Mouse (Mus musculus) MEL (cell line): ENCODE measurements at regions not wholly inside any gene's neighbourhood (a gene's known extent, or its start where the extent isn't known, plus 50 kb on each side); places are given as distances from the start of the nearest gene placed in this dataset.

Experiments
- DNase-seq: peaks from one replicate; pipeline ENCODE4 v3.0.0; 2011; ENCODE audit warnings: low read depth, low spot score
- H3K27ac ChIP-seq: 2 replicates; pipeline ENCODE4 v1.5.1; 2012; ENCODE audit warnings: low read depth, mild to moderate bottlenecking, control low read depth, low read length, moderate library complexity; ENCODE audit not compliant: control insufficient read depth
- H3K27me3 ChIP-seq, 2 experiments: fragments of 150-350 bp in 1 of 2; sonication (generic) in 1 of 2; 2 replicates each; pipeline ENCODE4 v1.6.1; 2012; ENCODE audit warnings: low read length in 2 of 2, mild to moderate bottlenecking in 2 of 2, improper control_type of control experiment in 1 of 2, moderate library complexity in 1 of 2; ENCODE audit not compliant: insufficient read depth in 2 of 2, control insufficient read depth in 1 of 2
- H3K36me3 ChIP-seq, 2 experiments: 2 replicates each; pipeline ENCODE4 v1.6.1; 2012 to 2014; ENCODE audit warnings: low read length in 2 of 2, improper control_type of control experiment in 1 of 2, inconsistent platforms in 1 of 2, mild to moderate bottlenecking in 1 of 2; ENCODE audit not compliant: insufficient read depth in 2 of 2, control insufficient read depth in 1 of 2
- H3K4me1 ChIP-seq, 2 experiments: fragments of 150-350 bp in 1 of 2; sonication (generic) in 1 of 2; 2 replicates each; pipeline ENCODE4 v1.6.1; 2012; ENCODE audit warnings: low read length in 2 of 2, improper control_type of control experiment in 1 of 2, mild to moderate bottlenecking in 1 of 2; ENCODE audit not compliant: insufficient read depth in 2 of 2, control insufficient read depth in 1 of 2
- H3K4me3 ChIP-seq, 2 experiments: fragments of 150-350 bp in 1 of 2; sonication (generic) in 1 of 2; 2 replicates each; pipeline ENCODE4 v1.5.1; 2012; ENCODE audit warnings: low read depth in 2 of 2, low read length in 2 of 2, mild to moderate bottlenecking in 2 of 2, moderate library complexity in 2 of 2, control low read depth in 1 of 2, improper control_type of control experiment in 1 of 2; ENCODE audit not compliant: control insufficient read depth in 1 of 2, insufficient read depth in 1 of 2
- H3K79me2 ChIP-seq: 2 replicates; pipeline ENCODE4 v1.6.1; 2012; ENCODE audit warnings: mild to moderate bottlenecking, low read length, moderate library complexity; ENCODE audit not compliant: control insufficient read depth, poor library complexity, insufficient read depth
- H3K9ac ChIP-seq: 2 replicates; pipeline ENCODE4 v1.6.1; 2012; ENCODE audit warnings: low read depth, mild to moderate bottlenecking, control low read depth, low read length, moderate library complexity; ENCODE audit not compliant: control insufficient read depth, poor library complexity, severe bottlenecking
- H3K9me3 ChIP-seq: fragments of 150-350 bp; sonication (generic); replicated peaks from 2 replicates; pipeline ENCODE4 v1.6.1; 2012; ENCODE audit warnings: mild to moderate bottlenecking, low read length, improper control_type of control experiment, moderate library complexity; ENCODE audit not compliant: insufficient read depth
- BHLHE40 ChIP-seq: IDR thresholded peaks from 2 replicates; pipeline ENCODE4 v1.6.1; 2012; ENCODE audit warnings: low read depth, mild to moderate bottlenecking, inconsistent platforms, low read length, improper control_type of control experiment, borderline replicate concordance
- CHD2 ChIP-seq: IDR thresholded peaks from 2 replicates; pipeline ENCODE4 v1.6.1; 2011; ENCODE audit warnings: low read length, improper control_type of control experiment
- CTCF ChIP-seq, 3 experiments: IDR thresholded peaks in 2 of 3; conservative IDR thresholded peaks in 1 of 3; 2 replicates each; pipeline ENCODE4 v1.5.1; 2011 to 2012; ENCODE audit warnings: low read length in 3 of 3, low read depth in 2 of 3, mild to moderate bottlenecking in 2 of 3, improper control_type of control experiment in 1 of 3, inconsistent platforms in 1 of 3, mixed read lengths in 1 of 3, moderate library complexity in 1 of 3; ENCODE audit not compliant: control insufficient read depth in 1 of 3, insufficient read depth in 1 of 3, poor library complexity in 1 of 3, severe bottlenecking in 1 of 3
- E2F4 ChIP-seq: IDR thresholded peaks from 2 replicates; pipeline ENCODE4 v1.6.1; 2011; ENCODE audit warnings: low read depth, low read length, improper control_type of control experiment, borderline replicate concordance
- EP300 ChIP-seq, 2 experiments: IDR thresholded peaks; 2 replicates each; pipeline ENCODE4 v1.6.1; 2011; ENCODE audit warnings: improper control_type of control experiment in 2 of 2, low read length in 2 of 2, low read depth in 1 of 2, mild to moderate bottlenecking in 1 of 2
- GATA1 ChIP-seq: IDR thresholded peaks from 2 replicates; pipeline ENCODE4 v1.6.1; 2011; ENCODE audit warnings: low read depth, low read length, improper control_type of control experiment
- HCFC1 ChIP-seq: IDR thresholded peaks from 2 replicates; pipeline ENCODE4 v1.6.1; 2012; ENCODE audit warnings: low read depth, mild to moderate bottlenecking, inconsistent platforms, low read length, improper control_type of control experiment, moderate library complexity
- MAZ ChIP-seq: IDR thresholded peaks from 2 replicates; pipeline ENCODE4 v1.6.1; 2012; ENCODE audit warnings: low read depth, mild to moderate bottlenecking, inconsistent platforms, low read length, improper control_type of control experiment
- MEF2A ChIP-seq: IDR thresholded peaks from 2 replicates; pipeline ENCODE4 v1.6.1; 2014; ENCODE audit warnings: low read depth, mild to moderate bottlenecking, inconsistent platforms, low read length, improper control_type of control experiment; ENCODE audit not compliant: poor library complexity, insufficient replicate concordance, severe bottlenecking; ENCODE audit errors: extremely low read depth
- MYC ChIP-seq: IDR thresholded peaks from 2 replicates; pipeline ENCODE4 v1.6.1; 2011; ENCODE audit warnings: low read depth, mild to moderate bottlenecking, low read length, improper control_type of control experiment, moderate library complexity
- NRF1 ChIP-seq: IDR thresholded peaks from 2 replicates; pipeline ENCODE4 v1.6.1; 2014; ENCODE audit warnings: low read depth, mild to moderate bottlenecking, inconsistent platforms, low read length, improper control_type of control experiment, moderate library complexity; ENCODE audit not compliant: poor library complexity, insufficient read depth, severe bottlenecking
- POLR2A ChIP-seq, 2 experiments: IDR thresholded peaks; 2 replicates each; pipeline ENCODE4 v1.6.1; 2011 to 2012; ENCODE audit warnings: low read length in 2 of 2, mild to moderate bottlenecking in 2 of 2, control low read depth in 1 of 2, improper control_type of control experiment in 1 of 2, low read depth in 1 of 2, moderate library complexity in 1 of 2; ENCODE audit not compliant: control insufficient read depth in 1 of 2, insufficient read depth in 1 of 2, poor library complexity in 1 of 2
- POLR2AphosphoS5 ChIP-seq: IDR thresholded peaks from 2 replicates; pipeline ENCODE4 v1.6.1; 2012; ENCODE audit warnings: low read depth, borderline replicate concordance, mild to moderate bottlenecking, inconsistent platforms, low read length, moderate library complexity, mixed read lengths
- RAD21 ChIP-seq: IDR thresholded peaks from 2 replicates; pipeline ENCODE4 v1.6.1; 2011; ENCODE audit warnings: mild to moderate bottlenecking, low read depth, low read length, improper control_type of control experiment
- RCOR1 ChIP-seq: IDR thresholded peaks from 2 replicates; pipeline ENCODE4 v1.6.1; 2012; ENCODE audit warnings: low read depth, mild to moderate bottlenecking, inconsistent platforms, low read length, improper control_type of control experiment
- SMC3 ChIP-seq: IDR thresholded peaks from 2 replicates; pipeline ENCODE4 v1.6.1; 2011; ENCODE audit warnings: low read depth, low read length, improper control_type of control experiment
- TBP ChIP-seq: IDR thresholded peaks from 2 replicates; pipeline ENCODE4 v1.8.0; 2011; ENCODE audit warnings: low read depth, low read length, improper control_type of control experiment
- TCF12 ChIP-seq: IDR thresholded peaks from 2 replicates; pipeline ENCODE4 v1.6.1; 2014; ENCODE audit warnings: low read depth, mild to moderate bottlenecking, inconsistent platforms, low read length, improper control_type of control experiment, moderate library complexity
- UBTF ChIP-seq: IDR thresholded peaks from 2 replicates; pipeline ENCODE4 v1.6.1; 2012; ENCODE audit warnings: low read depth, mild to moderate bottlenecking, inconsistent platforms, low read length, improper control_type of control experiment, moderate library complexity, borderline replicate concordance; ENCODE audit not compliant: insufficient read depth
- USF1 ChIP-seq: IDR thresholded peaks from 2 replicates; pipeline ENCODE4 v1.6.1; 2014; ENCODE audit warnings: low read depth, mild to moderate bottlenecking, inconsistent platforms, low read length, improper control_type of control experiment, moderate library complexity
- USF2 ChIP-seq, 2 experiments: IDR thresholded peaks; 2 replicates each; pipeline ENCODE4 v1.6.1; 2011 to 2012; ENCODE audit warnings: improper control_type of control experiment in 2 of 2, low read length in 2 of 2, borderline replicate concordance in 1 of 2, inconsistent platforms in 1 of 2, low read depth in 1 of 2, mild to moderate bottlenecking in 1 of 2; ENCODE audit not compliant: insufficient read depth in 1 of 2
- ZKSCAN1 ChIP-seq: IDR thresholded peaks from 2 replicates; pipeline ENCODE4 v1.6.1; 2012; ENCODE audit warnings: low read depth, mild to moderate bottlenecking, inconsistent platforms, low read length, improper control_type of control experiment, moderate library complexity
- ZNF384 ChIP-seq: IDR thresholded peaks from 2 replicates; pipeline ENCODE4 v1.6.1; 2012; ENCODE audit warnings: low read depth, mild to moderate bottlenecking, inconsistent platforms, low read length, improper control_type of control experiment

- Histone ChIP-seq H3K79me2 (no peaks in the 10 kb centered on the region), H3K27me3 (no peaks in the 10 kb centered on the region)
- DNase-seq, result no peak
Measured at GRCm38 (mm10) chr4:52284909-52285308, 154.1 kb upstream of the Smc2 start.

GRCm38 (mm10) chr4:52293676-52294075 lies 145.4 kb upstream of the Smc2 start:
- Histone ChIP-seq H3K9me3 (no peaks in the 10 kb centered on the region), H3K79me2 (no peaks in the 10 kb centered on the region), H3K36me3 (no peaks in the 10 kb centered on the region), H3K9ac (no peak overlapping the region), H3K27ac (no peak overlapping the region), H3K27me3 (no peaks in the 10 kb centered on the region), H3K4me3 (no peak overlapping the region), H3K4me1 (no peaks in the 10 kb centered on the region)
- no peak for DNase-seq
- TF ChIP-seq ZNF384 (no peak), SMC3 (no peak), MAZ (no peak), EP300 (IDR thresholded peaks at IDR 0.05; ENCODE audit: low read depth in 1 of 2, low read length in 2 of 2) (no peak), RAD21 (no peak), GATA1 (no peak), RCOR1 (no peak), HCFC1 (no peak), MYC (no peak), MEF2A (no peak), TBP (no peak), E2F4 (no peak), ZKSCAN1 (no peak), POLR2AphosphoS5 (no peak), CTCF (IDR thresholded peaks at IDR 0.05 in 2 of 3, conservative IDR thresholded peaks at IDR 0.05 in 1 of 3; ENCODE audit: control insufficient read depth in 1 of 3, insufficient read depth in 1 of 3, low read depth in 2 of 3, low read length in 3 of 3, poor library complexity in 1 of 3, severe bottlenecking in 1 of 3) (no peak), TCF12 (no peak), UBTF (no peak), NRF1 (no peak)

More at GRCm38 (mm10) chr4:52284909-52285308, 154.1 kb upstream of the Smc2 start:
- no peaks in the 10 kb centered on the region for H3K36me3 ChIP-seq
- H3K27ac ChIP-seq, result no peak overlapping the region
- H3K9ac ChIP-seq, result no peak overlapping the region
- no peaks in the 10 kb centered on the region for H3K4me1 ChIP-seq
- no peak overlapping the region for H3K4me3 ChIP-seq
- TF ChIP-seq USF1, result no peak
- no peak for TF ChIP-seq POLR2AphosphoS5
- TF ChIP-seq UBTF, result no peak
- no peak for TF ChIP-seq BHLHE40
- TF ChIP-seq ZKSCAN1, result no peak
- no peak for TF ChIP-seq HCFC1
- no peak for TF ChIP-seq MAZ
- no peak for TF ChIP-seq TBP
- TF ChIP-seq CTCF (IDR thresholded peaks at IDR 0.05 in 2 of 3, conservative IDR thresholded peaks at IDR 0.05 in 1 of 3; ENCODE audit: control insufficient read depth in 1 of 3, insufficient read depth in 1 of 3, low read depth in 2 of 3, low read length in 3 of 3, poor library complexity in 1 of 3, severe bottlenecking in 1 of 3), result no peak
- no peak for TF ChIP-seq TCF12
- TF ChIP-seq POLR2A (IDR thresholded peaks at IDR 0.05; ENCODE audit: control insufficient read depth in 1 of 2, insufficient read depth in 1 of 2, low read depth in 1 of 2, low read length in 2 of 2, poor library complexity in 1 of 2), result no peak
- no peak for TF ChIP-seq USF2 (IDR thresholded peaks at IDR 0.05; ENCODE audit: borderline replicate concordance in 1 of 2, insufficient read depth in 1 of 2, low read depth in 1 of 2, low read length in 2 of 2)
- no peak for TF ChIP-seq CHD2
- TF ChIP-seq, all 39 proteins: peak for 0
- H3K9me3 ChIP-seq, result no peaks in the 10 kb centered on the region
